Mouse (Mus musculus) limb, embryonic 12.5 days (tissue): ENCODE measurements at regions not wholly inside any gene's neighbourhood (a gene's known extent, or its start where the extent isn't known, plus 50 kb on each side); places are given as distances from the start of the nearest gene placed in this dataset.
A peak's percentile ranks its signal among the peaks of the same experiment; 100 is the strongest.

ENCODE experiments used
- ATAC-seq: fragments of 200-750 bp; cut with Nextera tagmentation; 2 replicates; pipeline ENCODE4 v1.8.0; 2017; ENCODE audit warnings: low read depth, moderate TSS enrichment; ENCODE audit not compliant: insufficient number of reproducible peaks, insufficient read depth, low FRiP score, low TSS enrichment
- H3K27ac ChIP-seq: fragments of 300-500 bp; sonication (generic); 2 replicates; pipeline ENCODE4 v1.5.1; 2016; ENCODE audit warnings: mild to moderate bottlenecking, moderate library complexity
- H3K27me3 ChIP-seq: fragments of 300-500 bp; sonication (generic); 2 replicates; pipeline ENCODE4 v1.6.1; 2016; ENCODE audit warnings: mild to moderate bottlenecking, moderate library complexity
- H3K36me3 ChIP-seq: fragments of 300-500 bp; sonication (generic); 2 replicates; pipeline ENCODE4 v1.6.1; 2016; ENCODE audit warnings: mild to moderate bottlenecking, moderate library complexity
- H3K4me1 ChIP-seq: fragments of 300-500 bp; sonication (generic); replicated peaks from 2 replicates; pipeline ENCODE4 v1.6.1; 2016
- H3K4me2 ChIP-seq: fragments of 300-500 bp; sonication (generic); 2 replicates; pipeline ENCODE4 v1.6.1; 2016; ENCODE audit warnings: mild to moderate bottlenecking, moderate library complexity
- H3K4me3 ChIP-seq: fragments of 300-500 bp; sonication (generic); replicated peaks from 2 replicates; pipeline ENCODE4 v1.5.1; 2016; ENCODE audit warnings: mild to moderate bottlenecking
- H3K9ac ChIP-seq: fragments of 300-500 bp; sonication (generic); replicated peaks from 2 replicates; pipeline ENCODE4 v1.6.1; 2016; ENCODE audit warnings: mild to moderate bottlenecking, moderate library complexity
- H3K9me3 ChIP-seq: fragments of 300-500 bp; sonication (generic); 2 replicates; pipeline ENCODE4 v1.6.1; 2016; ENCODE audit warnings: mild to moderate bottlenecking, moderate library complexity
- WGBS: fragments of 180-500 bp; shearing (Covaris S2); methylation state at CpG from one replicate; pipeline ENCODE4 v1.1.7; 2016; 5-methylcytosine and 5-hydroxymethylcytosine counted together

DNA sequence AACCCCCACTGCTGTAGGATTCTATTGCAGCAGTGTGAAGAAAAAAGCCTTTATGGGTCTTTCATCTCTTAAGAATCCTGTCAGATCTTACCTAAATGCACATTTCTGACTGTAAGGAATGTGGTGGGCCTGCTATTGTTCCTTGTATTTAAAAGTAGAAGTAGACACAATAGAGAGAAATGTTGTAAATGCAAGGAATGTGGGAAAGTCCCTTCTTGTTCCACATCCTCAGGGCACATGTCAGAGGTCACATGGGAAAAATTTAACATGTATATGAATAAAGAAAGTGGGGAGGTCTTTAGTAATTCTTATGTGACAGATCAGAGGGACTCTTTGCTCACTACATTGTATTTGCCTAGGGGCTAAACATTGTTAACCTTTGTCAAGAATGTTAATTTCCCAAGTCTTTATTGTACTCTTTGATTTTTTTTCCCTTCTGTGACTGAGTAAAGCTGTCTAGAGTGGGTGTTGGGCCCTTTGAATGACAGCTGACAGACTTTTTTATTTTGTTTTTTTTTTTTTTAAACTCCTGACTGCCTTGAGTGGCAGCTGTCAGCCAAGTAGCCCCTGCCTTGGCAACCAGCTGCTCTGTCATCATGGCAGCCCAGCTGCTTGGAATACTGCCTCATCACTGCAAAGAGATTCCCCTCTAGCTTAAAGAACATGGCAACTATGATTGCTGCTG is 117.9 kb downstream of the Icos start:
- Histone ChIP-seq H3K27ac (no peak overlapping the region), H3K9ac (no peak overlapping the region), H3K9me3 (no peaks in the 10 kb centered on the region), H3K4me3 (no peak overlapping the region), H3K27me3 (no peaks in the 10 kb centered on the region), H3K4me2 (no peak overlapping the region), H3K36me3 (no peaks in the 10 kb centered on the region), H3K4me1 (peaks cover 11% of the 10 kb centered on the region; the same call in 1 of the 2 replicates)
- ATAC-seq, result no peak

DNA sequence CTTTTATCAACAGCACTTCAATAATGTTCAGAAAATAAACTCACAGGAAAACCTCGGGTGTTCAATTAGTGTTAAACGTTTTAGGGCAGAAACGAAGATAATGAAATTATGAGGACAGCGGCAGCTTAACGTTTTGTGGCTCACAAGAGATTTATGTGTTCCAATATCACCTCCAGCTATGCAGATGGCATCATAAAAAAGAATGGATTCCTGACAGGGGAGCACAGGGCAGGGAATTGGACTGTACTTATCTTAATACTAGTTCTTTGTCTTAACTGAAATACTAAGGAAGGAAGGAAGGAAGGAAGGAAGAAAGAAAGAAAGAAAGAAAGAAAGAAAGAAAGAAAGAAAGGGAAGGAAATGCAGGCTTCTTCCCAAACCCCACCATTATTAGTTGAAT is 121.6 kb downstream of the Icos start:
- Histone ChIP-seq H3K9me3 (no peaks in the 10 kb centered on the region), H3K9ac (no peak overlapping the region), H3K27me3 (no peaks in the 10 kb centered on the region), H3K4me2 (no peak overlapping the region), H3K36me3 (no peaks in the 10 kb centered on the region), H3K4me3 (no peak overlapping the region), H3K4me1 (peaks cover 22% of the 10 kb centered on the region), H3K27ac (no peak overlapping the region)
- no peak for ATAC-seq
- WGBS, result 20% methylated on average over 5 of the region's 5 CpGs

GRCm38 (mm10) chr1:61101679-61102078 is 124.0 kb downstream of the Icos start:
- H3K27ac ChIP-seq, result no peak overlapping the region
- H3K27me3 ChIP-seq, result no peaks in the 10 kb centered on the region
- no peaks in the 10 kb centered on the region for H3K9me3 ChIP-seq
- no peak overlapping the region for H3K4me3 ChIP-seq
- H3K4me1 ChIP-seq, result peaks cover 22% of the 10 kb centered on the region
- no peak overlapping the region for H3K9ac ChIP-seq
- no peaks in the 10 kb centered on the region for H3K36me3 ChIP-seq
- peak; percentile 81 for ATAC-seq
- no peak overlapping the region for H3K4me2 ChIP-seq
- WGBS, result 37% methylated on average over 4 of the region's 4 CpGs

- H3K27me3 ChIP-seq, result no peaks in the 10 kb centered on the region
- no peaks in the 10 kb centered on the region for H3K36me3 ChIP-seq
- H3K9me3 ChIP-seq, result no peaks in the 10 kb centered on the region
- H3K4me3 ChIP-seq, result no peak overlapping the region
- peaks cover 22% of the 10 kb centered on the region for H3K4me1 ChIP-seq
- H3K4me2 ChIP-seq, result no peak overlapping the region
- no peak overlapping the region for H3K27ac ChIP-seq
- WGBS, result 58% methylated on average over 5 of the region's 5 CpGs
- no peak for ATAC-seq
- no peak overlapping the region for H3K9ac ChIP-seq
Observed at GRCm38 (mm10) chr1:61102346-61102745, 124.6 kb downstream of the Icos start.

DNA sequence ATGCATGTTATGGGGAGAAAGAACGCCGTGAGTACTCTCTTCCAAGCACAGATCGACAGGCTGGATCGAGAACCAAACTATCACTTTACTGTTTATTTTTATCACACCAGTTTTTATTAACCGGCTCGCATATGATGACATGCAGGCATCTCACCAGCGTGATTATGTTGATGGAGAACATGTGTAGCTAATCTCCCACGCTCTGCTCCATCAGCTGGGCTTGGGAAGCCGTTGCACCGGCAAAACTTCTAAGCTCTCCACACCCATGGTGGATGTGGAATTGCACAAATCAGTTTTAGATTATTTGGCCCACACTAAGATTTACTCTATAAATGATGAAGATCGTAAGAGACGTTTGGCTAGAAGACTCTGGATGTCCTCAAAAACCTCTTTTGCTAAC is 125.9 kb downstream of the Icos start:
- Histone ChIP-seq H3K4me3 (no peak overlapping the region), H3K9ac (no peak overlapping the region), H3K9me3 (no peaks in the 10 kb centered on the region), H3K4me2 (peak overlapping the region; percentile 18; the same call in 1 of the 2 replicates), H3K27me3 (no peaks in the 10 kb centered on the region), H3K27ac (no peak overlapping the region), H3K36me3 (no peaks in the 10 kb centered on the region), H3K4me1 (peaks cover 17% of the 10 kb centered on the region)
- 30% methylated on average over 12 of the region's 12 CpGs for WGBS
- no peak for ATAC-seq

DNA sequence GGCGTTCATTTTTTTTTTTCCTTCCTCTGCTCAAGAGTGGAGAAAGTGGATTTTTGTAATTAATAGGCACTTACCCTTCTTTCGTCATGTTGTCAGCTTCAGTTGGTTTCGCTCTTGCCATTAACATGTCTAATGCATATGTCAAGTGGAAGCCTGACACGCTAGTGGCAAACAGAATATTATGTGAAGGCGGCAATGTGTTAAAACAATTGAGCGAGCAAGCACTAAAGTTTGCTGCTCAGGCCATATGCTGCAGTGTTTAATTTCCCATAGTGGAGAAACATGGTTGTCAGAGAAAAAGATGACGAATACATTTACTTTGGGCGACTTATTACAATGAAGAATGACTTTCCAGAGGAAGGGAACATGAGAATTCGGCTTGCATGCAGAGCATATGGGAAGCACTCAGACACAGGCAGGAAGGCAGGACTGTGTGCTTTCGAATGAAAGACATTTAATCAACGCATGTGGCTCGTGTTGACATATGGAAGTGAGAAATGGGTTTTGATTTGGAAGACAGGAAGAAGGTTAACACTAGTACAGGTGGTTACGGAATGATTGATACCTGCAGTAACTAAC is 134.1 kb downstream of the Icos start:
- WGBS, result 58% methylated on average over 13 of the region's 13 CpGs
- Histone ChIP-seq H3K4me1 (no peaks in the 10 kb centered on the region), H3K4me2 (no peak overlapping the region), H3K27me3 (peaks cover 5% of the 10 kb centered on the region; the same call in 1 of the 2 replicates), H3K9me3 (no peaks in the 10 kb centered on the region), H3K9ac (no peak overlapping the region), H3K27ac (no peak overlapping the region), H3K4me3 (no peak overlapping the region), H3K36me3 (no peaks in the 10 kb centered on the region)
- ATAC-seq, result no peak

DNA sequence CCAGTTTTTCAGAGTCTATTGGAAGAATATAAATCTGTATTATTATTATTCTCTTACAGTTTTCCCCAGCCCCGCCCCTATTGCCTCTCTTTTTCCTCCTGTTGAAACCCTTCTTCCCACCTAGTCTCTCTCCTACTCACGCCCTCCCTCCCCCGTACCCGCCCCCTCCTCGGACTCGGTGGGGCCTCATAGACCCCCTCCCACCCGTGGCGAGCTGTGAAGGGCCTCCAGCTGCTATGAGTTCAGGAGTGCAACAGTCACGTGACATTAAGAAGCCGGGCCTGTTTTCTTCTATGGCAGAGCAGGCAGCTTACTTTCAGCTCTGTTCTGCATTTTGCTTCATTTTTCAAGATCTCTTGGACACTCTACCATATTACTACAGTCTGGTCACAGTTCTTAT is 139.8 kb downstream of the Icos start:
- H3K27me3 ChIP-seq, result peaks cover 5% of the 10 kb centered on the region; the same call in 1 of the 2 replicates
- 34% methylated on average over 10 of the region's 10 CpGs for WGBS
- no peaks in the 10 kb centered on the region for H3K36me3 ChIP-seq
- H3K27ac ChIP-seq, result no peak overlapping the region
- peaks cover 4% of the 10 kb centered on the region; the same call in 1 of the 2 replicates for H3K4me1 ChIP-seq
- no peak overlapping the region for H3K9ac ChIP-seq
- no peak overlapping the region for H3K4me2 ChIP-seq
- H3K9me3 ChIP-seq, result no peaks in the 10 kb centered on the region
- no peak overlapping the region for H3K4me3 ChIP-seq
- ATAC-seq, result no peak

GRCm38 (mm10) chr1:61118071-61118470 is 140.3 kb downstream of the Icos start:
- no peak overlapping the region for H3K4me3 ChIP-seq
- H3K27ac ChIP-seq, result no peak overlapping the region
- H3K9ac ChIP-seq, result no peak overlapping the region
- H3K27me3 ChIP-seq, result peaks cover 5% of the 10 kb centered on the region; the same call in 1 of the 2 replicates
- no peak for ATAC-seq
- peaks cover 4% of the 10 kb centered on the region; the same call in 1 of the 2 replicates for H3K4me1 ChIP-seq
- H3K9me3 ChIP-seq, result no peaks in the 10 kb centered on the region
- H3K36me3 ChIP-seq, result no peaks in the 10 kb centered on the region
- no peak overlapping the region for H3K4me2 ChIP-seq
- 83% methylated on average over 4 of the region's 4 CpGs for WGBS

GRCm38 (mm10) chr1:61121480-61121879 is 143.8 kb downstream of the Icos start:
- no peak for ATAC-seq
- no peak overlapping the region for H3K27ac ChIP-seq

DNA sequence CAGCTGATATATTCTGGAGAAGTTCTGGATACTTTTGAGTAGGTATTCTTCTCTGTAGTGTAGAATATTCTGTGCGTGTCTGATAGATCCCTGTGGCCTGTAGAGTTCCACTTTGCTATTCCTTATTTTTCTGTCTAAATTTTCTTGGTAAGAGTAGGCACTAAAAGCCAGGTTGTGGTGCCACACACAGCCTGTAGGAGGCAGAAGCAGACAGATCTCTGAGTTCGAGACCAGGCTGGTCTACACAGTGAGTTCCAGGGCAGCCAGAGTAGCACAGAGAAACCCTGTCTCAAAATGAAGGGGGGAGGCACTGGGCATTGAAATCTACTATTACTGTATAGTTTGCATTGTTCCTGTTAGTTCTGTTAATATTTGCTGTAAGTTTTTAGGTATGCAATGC is 147.4 kb downstream of the Icos start:
- no peak overlapping the region for H3K9ac ChIP-seq
- 81% methylated on average over 2 of the region's 2 CpGs for WGBS
- H3K4me2 ChIP-seq, result no peak overlapping the region
- ATAC-seq, result no peak
- H3K36me3 ChIP-seq, result no peaks in the 10 kb centered on the region
- no peaks in the 10 kb centered on the region for H3K27me3 ChIP-seq
- H3K9me3 ChIP-seq, result no peaks in the 10 kb centered on the region
- H3K27ac ChIP-seq, result no peak overlapping the region
- peaks cover 4% of the 10 kb centered on the region; the same call in 1 of the 2 replicates for H3K4me1 ChIP-seq
- H3K4me3 ChIP-seq, result no peak overlapping the region

More at GRCm38 (mm10) chr1:61121480-61121879, 143.8 kb downstream of the Icos start:
- Histone ChIP-seq H3K9ac (no peak overlapping the region), H3K4me1 (peaks cover 8% of the 10 kb centered on the region; the same call in 1 of the 2 replicates), H3K36me3 (no peaks in the 10 kb centered on the region), H3K9me3 (no peaks in the 10 kb centered on the region), H3K4me2 (no peak overlapping the region), H3K4me3 (no peak overlapping the region), H3K27me3 (no peaks in the 10 kb centered on the region)
- WGBS, result 68% methylated on average over 4 of the region's 4 CpGs

GRCm38 (mm10) chr1:61135597-61136545 is 158.1 kb downstream of the Icos start:
- no peak overlapping the region for H3K9ac ChIP-seq
- no peak overlapping the region for H3K4me3 ChIP-seq
- H3K4me1 ChIP-seq, result peaks cover 27% of the 10 kb centered on the region
- H3K36me3 ChIP-seq, result no peaks in the 10 kb centered on the region
- H3K27me3 ChIP-seq, result no peaks in the 10 kb centered on the region
- no peak overlapping the region for H3K27ac ChIP-seq
- 83% methylated on average over 9 of the region's 9 CpGs for WGBS
- no peak for ATAC-seq
- H3K4me2 ChIP-seq, result no peak overlapping the region
- no peaks in the 10 kb centered on the region for H3K9me3 ChIP-seq
